Mouse (Mus musculus): Measurements from ENCODE around the gene Tspan2. TPM values are rescaled to one million over a fixed set of nuclear protein-coding genes. Genes with fewer than 3 reads are reported as not detected.

Gene Tspan2
- polyA plus RNA-seq, 2 experiments = 6.1 to 8.4 TPM

- ATAC-seq (ENCODE audit: low FRiP score, low read depth) = no peak
- no peak overlapping the region for H3K4me2 ChIP-seq (replicated peaks; ENCODE audit: low read depth, low read length, severe bottlenecking)
- WGBS = 46% methylated on average over 7 of the region's 7 CpGs
Measured at GRCm38 (mm10) chr3:102724798-102725459, 9.4 kb upstream of the Tspan2 start.

GRCm38 (mm10) chr3:102729416-102729815, 4.9 kb upstream of the Tspan2 start:
- no peak overlapping the region for H3K4me3 ChIP-seq (replicated peaks; ENCODE audit: low read length)
- no peak overlapping the region for H3K27ac ChIP-seq (replicated peaks; ENCODE audit: low read depth, low read length)
- H3K4me2 ChIP-seq (replicated peaks; ENCODE audit: low read depth, low read length, severe bottlenecking) = no peak overlapping the region
- no peaks in the 10 kb centered on the region for H3K27me3 ChIP-seq (ENCODE audit: control insufficient read depth, insufficient read depth, low read length)
- no peak for TF ChIP-seq POLR2A (IDR thresholded peaks at IDR 0.05; ENCODE audit: borderline replicate concordance, extremely low read depth, insufficient read depth, insufficient read length)
- DNase-seq (ENCODE audit: low spot score) = no peak
- WGBS = 62% methylated on average over 5 of the region's 5 CpGs
- H3K36me3 ChIP-seq (ENCODE audit: control insufficient read depth, insufficient read depth, low read length) = no peaks in the 10 kb centered on the region
- no peak for ATAC-seq (ENCODE audit: low FRiP score, low read depth)
- H3K4me1 ChIP-seq (ENCODE audit: control insufficient read depth, insufficient read depth, low read length) = no peaks in the 10 kb centered on the region; the same call in 1 of the 2 replicates
- H3K9ac ChIP-seq (ENCODE audit: low read depth, low read length, severe bottlenecking) = no peak overlapping the region
- no peaks in the 10 kb centered on the region for H3K9me3 ChIP-seq (ENCODE audit: control insufficient read depth, low read length)

More at GRCm38 (mm10) chr3:102724798-102725459, 9.4 kb upstream of the Tspan2 start:
- Histone ChIP-seq H3K9me3 (ENCODE audit: control insufficient read depth, low read length) (no peaks in the 10 kb centered on the region), H3K27me3 (ENCODE audit: control insufficient read depth, insufficient read depth, low read length) (no peaks in the 10 kb centered on the region), H3K36me3 (ENCODE audit: control insufficient read depth, insufficient read depth, low read length) (no peaks in the 10 kb centered on the region), H3K27ac (replicated peaks; ENCODE audit: low read depth, low read length) (no peak overlapping the region), H3K4me1 (ENCODE audit: control insufficient read depth, insufficient read depth, low read length) (peaks cover 6% of the 10 kb centered on the region; the same call in 1 of the 2 replicates), H3K9ac (ENCODE audit: low read depth, low read length, severe bottlenecking) (no peak overlapping the region), H3K4me3 (replicated peaks; ENCODE audit: low read length) (no peak overlapping the region)
- no peak for TF ChIP-seq POLR2A (IDR thresholded peaks at IDR 0.05; ENCODE audit: borderline replicate concordance, extremely low read depth, insufficient read depth, insufficient read length)
- no peak for DNase-seq (ENCODE audit: low spot score)

DNA sequence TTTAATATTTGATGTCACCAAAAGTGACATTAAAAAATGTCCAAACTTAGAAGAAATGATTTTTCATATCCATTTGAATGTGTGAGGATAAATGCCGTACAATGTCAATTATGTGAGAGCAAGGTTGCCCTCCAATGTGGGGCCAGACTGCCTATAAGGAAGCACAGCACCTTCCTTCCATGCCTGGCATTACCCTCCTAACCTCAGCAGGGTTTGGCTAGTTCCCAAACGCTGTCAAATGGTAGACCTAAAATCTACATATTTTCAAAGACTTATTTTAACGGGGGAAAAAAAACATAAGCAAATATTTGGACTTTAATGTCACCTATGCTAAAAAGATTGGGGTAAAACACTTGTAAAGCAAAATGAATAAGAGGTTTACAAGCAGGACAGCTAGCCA, 3.2 kb upstream of the Tspan2 start:
- Histone ChIP-seq H3K9ac (ENCODE audit: low read depth, low read length, severe bottlenecking) (no peak overlapping the region), H3K4me1 (ENCODE audit: control insufficient read depth, insufficient read depth, low read length) (0 out of 2 replicates have a peak, but pooled peaks cover 2% of the 10 kb centered on the region), H3K36me3 (ENCODE audit: control insufficient read depth, insufficient read depth, low read length) (no peaks in the 10 kb centered on the region), H3K9me3 (ENCODE audit: control insufficient read depth, low read length) (no peaks in the 10 kb centered on the region), H3K4me3 (replicated peaks; ENCODE audit: low read length) (no peak overlapping the region), H3K27me3 (ENCODE audit: control insufficient read depth, insufficient read depth, low read length) (no peaks in the 10 kb centered on the region), H3K4me2 (replicated peaks; ENCODE audit: low read depth, low read length, severe bottlenecking) (no peak overlapping the region), H3K27ac (replicated peaks; ENCODE audit: low read depth, low read length) (no peak overlapping the region)
- DNase-seq (ENCODE audit: low spot score) (no peak), ATAC-seq (ENCODE audit: low FRiP score, low read depth) (no peak)
- no peak for TF ChIP-seq POLR2A (IDR thresholded peaks at IDR 0.05; ENCODE audit: borderline replicate concordance, extremely low read depth, insufficient read depth, insufficient read length)
- WGBS = 70% methylated on average over 3 of the region's 3 CpGs

DNA sequence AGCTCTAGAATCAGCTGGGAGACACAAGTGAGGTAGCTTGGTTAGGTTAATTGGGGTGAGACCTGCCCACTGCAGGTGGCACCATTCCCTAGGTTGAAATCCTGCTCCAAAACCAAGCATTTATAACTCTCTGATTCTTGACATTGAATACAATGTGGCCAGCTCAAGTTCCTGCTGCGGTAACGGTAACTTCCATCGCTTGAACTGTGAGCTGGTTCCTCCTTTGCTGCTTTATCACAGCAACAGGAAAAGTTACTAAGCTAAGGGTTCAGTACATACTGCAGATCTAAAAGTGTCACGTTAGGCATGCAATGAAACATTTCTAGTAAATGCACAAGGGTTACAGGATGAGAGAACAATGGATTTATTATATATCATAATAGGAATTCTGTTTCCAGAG, 1.7 kb upstream of the Tspan2 start:
- Histone ChIP-seq H3K4me2 (replicated peaks; ENCODE audit: low read depth, low read length, severe bottlenecking) (no peak overlapping the region), H3K36me3 (ENCODE audit: control insufficient read depth, insufficient read depth, low read length) (no peaks in the 10 kb centered on the region), H3K4me3 (replicated peaks; ENCODE audit: low read length) (no peak overlapping the region), H3K27me3 (ENCODE audit: control insufficient read depth, insufficient read depth, low read length) (no peaks in the 10 kb centered on the region), H3K27ac (replicated peaks; ENCODE audit: low read depth, low read length) (no peak overlapping the region), H3K9me3 (ENCODE audit: control insufficient read depth, low read length) (no peaks in the 10 kb centered on the region), H3K4me1 (ENCODE audit: control insufficient read depth, insufficient read depth, low read length) (0 out of 2 replicates have a peak, but pooled peaks cover 2% of the 10 kb centered on the region), H3K9ac (ENCODE audit: low read depth, low read length, severe bottlenecking) (no peak overlapping the region)
- 90% methylated on average over 4 of the region's 4 CpGs for WGBS
- no peak for DNase-seq (ENCODE audit: low spot score)
- ATAC-seq (ENCODE audit: low FRiP score, low read depth) = no peak
- TF ChIP-seq POLR2A (IDR thresholded peaks at IDR 0.05; ENCODE audit: borderline replicate concordance, extremely low read depth, insufficient read depth, insufficient read length) = no peak

DNA sequence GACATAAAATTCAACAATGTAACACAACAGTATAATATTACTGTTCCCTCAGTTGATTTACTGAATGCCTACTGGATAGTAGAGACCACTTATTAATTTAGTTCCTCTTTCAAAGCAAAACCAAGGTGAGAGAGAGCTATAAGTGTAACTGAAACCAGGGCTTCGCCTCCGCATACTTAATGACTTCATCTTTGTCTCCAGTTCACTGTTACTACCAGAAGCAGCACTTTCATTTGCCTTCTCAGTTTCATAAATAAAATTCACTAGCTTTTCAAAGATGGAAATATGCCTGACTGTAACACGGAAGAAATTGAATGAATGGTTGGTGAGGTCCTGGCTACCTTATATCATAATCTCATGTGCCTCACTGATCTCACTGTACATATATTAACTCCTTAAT, 1.3 kb upstream of the Tspan2 start:
- no peak for TF ChIP-seq POLR2A (IDR thresholded peaks at IDR 0.05; ENCODE audit: borderline replicate concordance, extremely low read depth, insufficient read depth, insufficient read length)
- Histone ChIP-seq H3K36me3 (ENCODE audit: control insufficient read depth, insufficient read depth, low read length) (no peaks in the 10 kb centered on the region), H3K27ac (replicated peaks; ENCODE audit: low read depth, low read length) (no peak overlapping the region), H3K4me1 (ENCODE audit: control insufficient read depth, insufficient read depth, low read length) (0 out of 2 replicates have a peak, but pooled peaks cover 2% of the 10 kb centered on the region), H3K27me3 (ENCODE audit: control insufficient read depth, insufficient read depth, low read length) (no peaks in the 10 kb centered on the region), H3K9me3 (ENCODE audit: control insufficient read depth, low read length) (no peaks in the 10 kb centered on the region), H3K4me2 (replicated peaks; ENCODE audit: low read depth, low read length, severe bottlenecking) (no peak overlapping the region), H3K4me3 (replicated peaks; ENCODE audit: low read length) (no peak overlapping the region), H3K9ac (ENCODE audit: low read depth, low read length, severe bottlenecking) (no peak overlapping the region)
- ATAC-seq (ENCODE audit: low FRiP score, low read depth) (no peak), DNase-seq (ENCODE audit: low spot score) (no peak)
- 88% methylated on average over 3 of the region's 3 CpGs for WGBS
